Mouse (Mus musculus) MEL (cell line): ENCODE results near the gene Exog. TPM values are rescaled to one million over a fixed set of nuclear protein-coding genes. Genes with fewer than 3 reads are reported as not detected.

ENCODE experiments used
- DNase-seq: peaks from one replicate; pipeline ENCODE4 v3.0.0; 2011; ENCODE audit warnings: low read depth, low spot score
- H3K27ac ChIP-seq: 2 replicates; pipeline ENCODE4 v1.5.1; 2012; ENCODE audit warnings: low read depth, mild to moderate bottlenecking, control low read depth, low read length, moderate library complexity; ENCODE audit not compliant: control insufficient read depth
- H3K27me3 ChIP-seq, 2 experiments: fragments of 150-350 bp in 1 of 2; sonication (generic) in 1 of 2; 2 replicates each; pipeline ENCODE4 v1.6.1; 2012; ENCODE audit warnings: low read length in 2 of 2, mild to moderate bottlenecking in 2 of 2, improper control_type of control experiment in 1 of 2, moderate library complexity in 1 of 2; ENCODE audit not compliant: insufficient read depth in 2 of 2, control insufficient read depth in 1 of 2
- H3K36me3 ChIP-seq, 2 experiments: 2 replicates each; pipeline ENCODE4 v1.6.1; 2012 to 2014; ENCODE audit warnings: low read length in 2 of 2, improper control_type of control experiment in 1 of 2, inconsistent platforms in 1 of 2, mild to moderate bottlenecking in 1 of 2; ENCODE audit not compliant: insufficient read depth in 2 of 2, control insufficient read depth in 1 of 2
- H3K4me1 ChIP-seq, 2 experiments: fragments of 150-350 bp in 1 of 2; sonication (generic) in 1 of 2; 2 replicates each; pipeline ENCODE4 v1.6.1; 2012; ENCODE audit warnings: low read length in 2 of 2, improper control_type of control experiment in 1 of 2, mild to moderate bottlenecking in 1 of 2; ENCODE audit not compliant: insufficient read depth in 2 of 2, control insufficient read depth in 1 of 2
- H3K4me3 ChIP-seq, 2 experiments: fragments of 150-350 bp in 1 of 2; sonication (generic) in 1 of 2; 2 replicates each; pipeline ENCODE4 v1.5.1; 2012; ENCODE audit warnings: low read depth in 2 of 2, low read length in 2 of 2, mild to moderate bottlenecking in 2 of 2, moderate library complexity in 2 of 2, control low read depth in 1 of 2, improper control_type of control experiment in 1 of 2; ENCODE audit not compliant: control insufficient read depth in 1 of 2, insufficient read depth in 1 of 2
- H3K79me2 ChIP-seq: 2 replicates; pipeline ENCODE4 v1.6.1; 2012; ENCODE audit warnings: mild to moderate bottlenecking, low read length, moderate library complexity; ENCODE audit not compliant: control insufficient read depth, poor library complexity, insufficient read depth
- H3K9ac ChIP-seq: 2 replicates; pipeline ENCODE4 v1.6.1; 2012; ENCODE audit warnings: low read depth, mild to moderate bottlenecking, control low read depth, low read length, moderate library complexity; ENCODE audit not compliant: control insufficient read depth, poor library complexity, severe bottlenecking
- H3K9me3 ChIP-seq: fragments of 150-350 bp; sonication (generic); replicated peaks from 2 replicates; pipeline ENCODE4 v1.6.1; 2012; ENCODE audit warnings: mild to moderate bottlenecking, low read length, improper control_type of control experiment, moderate library complexity; ENCODE audit not compliant: insufficient read depth
- E2F4 ChIP-seq: IDR thresholded peaks from 2 replicates; pipeline ENCODE4 v1.6.1; 2011; ENCODE audit warnings: low read depth, low read length, improper control_type of control experiment, borderline replicate concordance
- EP300 ChIP-seq, 2 experiments: IDR thresholded peaks; 2 replicates each; pipeline ENCODE4 v1.6.1; 2011; ENCODE audit warnings: improper control_type of control experiment in 2 of 2, low read length in 2 of 2, low read depth in 1 of 2, mild to moderate bottlenecking in 1 of 2
- ETS1 ChIP-seq: IDR thresholded peaks from 2 replicates; pipeline ENCODE4 v1.6.1; 2012; ENCODE audit warnings: low read depth, mild to moderate bottlenecking, inconsistent platforms, low read length, improper control_type of control experiment, moderate library complexity
- GABPA ChIP-seq: IDR thresholded peaks from 2 replicates; pipeline ENCODE4 v1.6.1; 2012; ENCODE audit warnings: low read depth, mild to moderate bottlenecking, inconsistent platforms, low read length, improper control_type of control experiment, moderate library complexity
- KAT2A ChIP-seq: conservative IDR thresholded peaks from 2 replicates; pipeline ENCODE4 v1.6.1; 2012; ENCODE audit warnings: low read depth, low read length, improper control_type of control experiment, inconsistent platforms
- MAFK ChIP-seq: IDR thresholded peaks from 2 replicates; pipeline ENCODE4 v1.6.1; 2011; ENCODE audit warnings: low read depth, mild to moderate bottlenecking, low read length, improper control_type of control experiment, borderline replicate concordance
- MXI1 ChIP-seq: IDR thresholded peaks from 2 replicates; pipeline ENCODE4 v1.6.1; 2011; ENCODE audit warnings: mild to moderate bottlenecking, low read depth, low read length, improper control_type of control experiment
- MYB ChIP-seq: IDR thresholded peaks from 2 replicates; pipeline ENCODE4 v1.6.1; 2011; ENCODE audit warnings: mild to moderate bottlenecking, low read depth, low read length, improper control_type of control experiment
- NELFE ChIP-seq: IDR thresholded peaks from 2 replicates; pipeline ENCODE4 v1.6.1; 2011; ENCODE audit warnings: low read depth, low read length, improper control_type of control experiment
- POLR2AphosphoS5 ChIP-seq: IDR thresholded peaks from 2 replicates; pipeline ENCODE4 v1.6.1; 2012; ENCODE audit warnings: low read depth, borderline replicate concordance, mild to moderate bottlenecking, inconsistent platforms, low read length, moderate library complexity, mixed read lengths
- RAD21 ChIP-seq: IDR thresholded peaks from 2 replicates; pipeline ENCODE4 v1.6.1; 2011; ENCODE audit warnings: mild to moderate bottlenecking, low read depth, low read length, improper control_type of control experiment
- RCOR1 ChIP-seq: IDR thresholded peaks from 2 replicates; pipeline ENCODE4 v1.6.1; 2012; ENCODE audit warnings: low read depth, mild to moderate bottlenecking, inconsistent platforms, low read length, improper control_type of control experiment
- SIN3A ChIP-seq: IDR thresholded peaks from 2 replicates; pipeline ENCODE4 v1.6.1; 2012; ENCODE audit warnings: low read length, improper control_type of control experiment, inconsistent platforms
- TCF12 ChIP-seq: IDR thresholded peaks from 2 replicates; pipeline ENCODE4 v1.6.1; 2014; ENCODE audit warnings: low read depth, mild to moderate bottlenecking, inconsistent platforms, low read length, improper control_type of control experiment, moderate library complexity
- USF1 ChIP-seq: IDR thresholded peaks from 2 replicates; pipeline ENCODE4 v1.6.1; 2014; ENCODE audit warnings: low read depth, mild to moderate bottlenecking, inconsistent platforms, low read length, improper control_type of control experiment, moderate library complexity
- USF2 ChIP-seq, 2 experiments: IDR thresholded peaks; 2 replicates each; pipeline ENCODE4 v1.6.1; 2011 to 2012; ENCODE audit warnings: improper control_type of control experiment in 2 of 2, low read length in 2 of 2, borderline replicate concordance in 1 of 2, inconsistent platforms in 1 of 2, low read depth in 1 of 2, mild to moderate bottlenecking in 1 of 2; ENCODE audit not compliant: insufficient read depth in 1 of 2
- ZMIZ1 ChIP-seq: IDR thresholded peaks from 2 replicates; pipeline ENCODE4 v1.6.1; 2012; ENCODE audit warnings: low read depth, mild to moderate bottlenecking, inconsistent platforms, low read length, improper control_type of control experiment, moderate library complexity
- ZNF384 ChIP-seq: IDR thresholded peaks from 2 replicates; pipeline ENCODE4 v1.6.1; 2012; ENCODE audit warnings: low read depth, mild to moderate bottlenecking, inconsistent platforms, low read length, improper control_type of control experiment
- polyA plus RNA-seq, 2 experiments: library from polyadenylated mRNA; stranded (reverse) in 1 of 2; unstranded in 1 of 2; fragments of >175 nt in 1 of 2; fragments of >200 nt in 1 of 2; gene quantifications; 2 replicates each; pipeline versions ENCODE4 v1.2.1 to v1.2.4; 2012; ENCODE audit warnings: low replicate concordance in 2 of 2, low read depth in 1 of 2; ENCODE audit not compliant: insufficient read length in 2 of 2, insufficient read depth in 1 of 2, missing spikeins in 1 of 2
- total RNA-seq: library from RNA; depleted of rRNA; stranded (reverse); fragments of 300-350 nt; gene quantifications from 2 replicates; pipeline ENCODE4 v1.2.3, GENCODE M21; 2012

Exog gene
- total and polyA plus RNA-seq, 3 experiments: 11.7 to 12.1 TPM; not detected in 1

GRCm38 (mm10) chr9:119401351-119401750 is 43.4 kb upstream of the Exog start:
- H3K79me2 ChIP-seq: no peaks in the 10 kb centered on the region
- H3K27me3 ChIP-seq: peaks cover 0 to 1% of the 10 kb centered on the region in 2 experiments; a peak in 1 of 4 replicates
- H3K4me3 ChIP-seq: peak overlapping the region; percentile 30 to 64
- H3K36me3 ChIP-seq: no peaks in the 10 kb centered on the region
- H3K9ac ChIP-seq: 0 out of 2 replicates have a peak overlapping the region, but pooled peaks have one; percentile 13
- no peaks in the 10 kb centered on the region for H3K4me1 ChIP-seq
- no peaks in the 10 kb centered on the region for H3K9me3 ChIP-seq
- H3K27ac ChIP-seq: no peak overlapping the region
- no peak for DNase-seq
- TF ChIP-seq KAT2A (no peak), USF1 (no peak), TCF12 (no peak), NELFE (no peak), MYB (no peak), RAD21 (no peak), ZMIZ1 (no peak), ETS1 (no peak), USF2 (IDR thresholded peaks at IDR 0.05; ENCODE audit: borderline replicate concordance in 1 of 2, insufficient read depth in 1 of 2, low read depth in 1 of 2, low read length in 2 of 2) (no peak), ZNF384 (no peak), RCOR1 (no peak), POLR2AphosphoS5 (no peak), MAFK (no peak)

- H3K27ac ChIP-seq: no peak within 1 kb of the TSS
- H3K4me3 ChIP-seq: peak within 1 kb of the TSS; percentile 53 to 64
- DNase-seq: peak; percentile 88
- peak within 1 kb of the TSS; percentile 67 for H3K9ac ChIP-seq
- peak; percentile 49 for TF ChIP-seq SIN3A
- 0 out of 2 replicates have a peak, but pooled peaks have one; percentile 11 for TF ChIP-seq USF1
- no peak for TF ChIP-seq TCF12
- no peak for TF ChIP-seq RAD21
- TF ChIP-seq USF2 (IDR thresholded peaks at IDR 0.05; ENCODE audit: borderline replicate concordance in 1 of 2, insufficient read depth in 1 of 2, low read depth in 1 of 2, low read length in 2 of 2): no peak
- no peak for TF ChIP-seq KAT2A
- no peak for TF ChIP-seq E2F4
- TF ChIP-seq EP300 (IDR thresholded peaks at IDR 0.05; ENCODE audit: low read depth in 1 of 2, low read length in 2 of 2): no peak
- TF ChIP-seq POLR2AphosphoS5: no peak
- TF ChIP-seq MXI1: peak; percentile 44; the same call in 1 of the 2 replicates
- TF ChIP-seq GABPA: no peak
- no peaks in the 10 kb centered on the region for H3K36me3 ChIP-seq
- peaks cover 0 to 1% of the 10 kb centered on the region in 2 experiments; a peak in 1 of 4 replicates for H3K27me3 ChIP-seq
- H3K79me2 ChIP-seq: no peaks in the 10 kb centered on the region
- no peaks in the 10 kb centered on the region for H3K4me1 ChIP-seq
- H3K9me3 ChIP-seq: no peaks in the 10 kb centered on the region
These were observed 42.9 kb upstream of the Exog start, which contains the start of gene Acvr2b for GRCm38 (mm10) chr9:119401801-119402214. Gene Acvr2b, plus strand, starts transcription at chr9:119402118.
